Mouse (Mus musculus) ES-Bruce4 (cell line): Measurements from ENCODE around the gene Kcnip4. TPM values are rescaled to one million over a fixed set of nuclear protein-coding genes. Genes with fewer than 3 reads are reported as not detected.

Experiments
- H3K27ac ChIP-seq: 2 replicates; pipeline ENCODE4 v1.5.1; 2012; ENCODE audit warnings: low read length, inconsistent platforms; ENCODE audit not compliant: insufficient read depth
- H3K27me3 ChIP-seq: 2 replicates; pipeline ENCODE4 v1.6.1; 2012; ENCODE audit warnings: mild to moderate bottlenecking, low read length, inconsistent platforms; ENCODE audit not compliant: control insufficient read depth, poor library complexity, insufficient read depth, severe bottlenecking
- H3K36me3 ChIP-seq: 2 replicates; pipeline ENCODE4 v1.6.1; 2012; ENCODE audit warnings: inconsistent platforms, mild to moderate bottlenecking, low read length, moderate library complexity; ENCODE audit not compliant: control insufficient read depth, poor library complexity, insufficient read depth, severe bottlenecking
- H3K4me1 ChIP-seq: one replicate; pipeline ENCODE4 v1.8.1; 2011; ENCODE audit warnings: low read length; ENCODE audit not compliant: control insufficient read depth, insufficient read depth
- H3K4me3 ChIP-seq: 2 replicates; pipeline ENCODE4 v1.5.1; 2011; ENCODE audit warnings: low read depth, mild to moderate bottlenecking, low read length
- H3K9ac ChIP-seq: 2 replicates; pipeline ENCODE4 v1.6.1; 2012; ENCODE audit warnings: low read depth, mild to moderate bottlenecking, inconsistent platforms; ENCODE audit not compliant: poor library complexity, severe bottlenecking
- H3K9me3 ChIP-seq: replicated peaks from 2 replicates; pipeline ENCODE4 v1.6.1; 2012; ENCODE audit warnings: mild to moderate bottlenecking, low read length, inconsistent platforms; ENCODE audit not compliant: control insufficient read depth, poor library complexity, insufficient read depth, severe bottlenecking
- CTCF ChIP-seq: IDR thresholded peaks from one replicate; pipeline ENCODE4 v1.8.1; 2011; ENCODE audit warnings: low read depth, low read length
- EP300 ChIP-seq: IDR thresholded peaks from 2 replicates; pipeline ENCODE4 v1.6.1; 2011; ENCODE audit warnings: low read depth, low read length; ENCODE audit not compliant: insufficient read depth
- POLR2A ChIP-seq: IDR thresholded peaks from one replicate; pipeline ENCODE4 v1.8.1; 2011; ENCODE audit warnings: low read length; ENCODE audit not compliant: insufficient read depth
- polyA plus RNA-seq: library from polyadenylated mRNA; stranded (reverse); fragments of >200 nt; gene quantifications from 2 replicates; pipeline ENCODE4 v1.2.4, GENCODE M21; 2011; ENCODE audit warnings: low read depth; ENCODE audit not compliant: missing spikeins, insufficient read depth, insufficient read length

Kcnip4 gene
- polyA plus RNA-seq, 1 experiment: not detected

DNA sequence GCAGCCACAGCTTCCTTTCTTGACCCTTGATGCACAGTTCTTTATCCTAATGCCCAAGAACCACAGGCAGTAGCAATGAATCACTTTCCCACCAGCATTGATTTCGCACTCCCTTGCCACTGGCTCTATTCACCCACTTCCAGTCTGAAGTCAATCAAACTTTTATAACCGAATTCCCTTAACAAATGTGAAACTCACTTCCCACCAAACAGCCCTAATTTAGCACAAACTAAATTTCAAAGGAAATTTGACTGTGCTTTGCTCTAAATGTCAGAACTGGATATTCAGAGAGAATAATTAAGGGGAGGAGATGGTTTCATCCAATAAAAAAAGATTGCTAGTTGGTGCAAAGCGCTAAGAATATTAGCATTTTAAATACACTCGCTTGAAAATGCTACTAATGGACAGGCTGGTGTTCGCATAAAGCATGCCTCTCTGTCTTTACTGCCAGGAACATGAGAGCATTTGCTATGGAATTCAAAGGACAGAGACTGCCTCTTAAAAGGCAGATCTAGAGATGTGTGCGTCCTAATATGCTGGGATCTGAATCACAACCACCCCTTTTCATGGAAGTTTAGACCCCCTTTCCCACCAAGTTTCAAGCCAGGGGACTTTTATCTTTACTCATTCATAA lies 63.9 kb downstream of the Kcnip4 start:
- Histone ChIP-seq H3K4me1 (no peaks in the 10 kb centered on the region), H3K27me3 (no peaks in the 10 kb centered on the region), H3K36me3 (no peaks in the 10 kb centered on the region), H3K27ac (no peak overlapping the region), H3K9ac (no peak overlapping the region), H3K9me3 (no peaks in the 10 kb centered on the region), H3K4me3 (no peak overlapping the region)
- no peak for TF ChIP-seq POLR2A

DNA sequence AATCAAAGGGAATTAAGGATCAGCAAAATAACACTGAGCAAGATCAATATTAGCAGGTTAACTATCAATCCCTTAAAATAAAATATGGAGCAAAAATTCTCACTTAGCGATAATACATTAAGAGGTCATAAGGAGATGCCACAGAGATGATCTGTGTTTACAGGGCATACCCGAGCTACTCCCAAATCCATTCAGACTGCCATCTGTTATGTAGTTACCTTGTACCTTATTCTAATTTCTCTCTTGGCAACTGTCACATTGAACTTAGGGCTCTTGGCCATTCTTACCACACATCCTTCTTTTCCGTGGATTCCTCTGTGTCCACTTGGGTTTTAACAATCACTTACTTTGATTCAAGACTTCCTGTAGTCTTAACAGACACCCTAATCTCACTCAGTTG lies 71.6 kb downstream of the Kcnip4 start:
- H3K4me3 ChIP-seq: no peak overlapping the region
- no peak overlapping the region for H3K9ac ChIP-seq
- no peak overlapping the region for H3K27ac ChIP-seq
- no peaks in the 10 kb centered on the region for H3K27me3 ChIP-seq
- no peaks in the 10 kb centered on the region for H3K36me3 ChIP-seq
- no peak for TF ChIP-seq EP300
- TF ChIP-seq POLR2A: no peak
- no peaks in the 10 kb centered on the region for H3K9me3 ChIP-seq
- H3K4me1 ChIP-seq: no peaks in the 10 kb centered on the region

DNA sequence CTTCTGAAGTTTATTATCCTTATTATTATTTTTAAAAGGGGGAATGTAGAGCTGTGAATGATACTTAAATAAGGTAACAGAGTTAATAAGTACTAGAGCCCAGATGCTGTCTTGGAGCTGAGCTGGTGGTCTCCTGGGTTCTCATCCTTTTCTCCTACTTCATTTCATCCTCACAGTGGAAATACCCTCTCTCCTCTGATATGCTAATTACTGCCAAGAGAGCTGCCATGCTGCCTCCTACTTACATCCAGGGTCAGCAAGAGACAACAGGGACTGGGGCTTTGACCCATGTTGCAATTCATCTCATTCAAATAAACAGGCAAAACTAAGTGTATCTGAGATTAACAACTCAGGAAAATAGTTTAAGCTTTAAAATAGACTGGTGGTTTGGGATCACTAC lies 73.4 kb downstream of the Kcnip4 start:
- no peak overlapping the region for H3K27ac ChIP-seq
- H3K4me3 ChIP-seq: no peak overlapping the region
- H3K9ac ChIP-seq: no peak overlapping the region
- TF ChIP-seq CTCF: no peak
- TF ChIP-seq EP300: no peak
- no peak for TF ChIP-seq POLR2A
- H3K4me1 ChIP-seq: no peaks in the 10 kb centered on the region
- no peaks in the 10 kb centered on the region for H3K36me3 ChIP-seq
- H3K9me3 ChIP-seq: no peaks in the 10 kb centered on the region
- no peaks in the 10 kb centered on the region for H3K27me3 ChIP-seq

DNA sequence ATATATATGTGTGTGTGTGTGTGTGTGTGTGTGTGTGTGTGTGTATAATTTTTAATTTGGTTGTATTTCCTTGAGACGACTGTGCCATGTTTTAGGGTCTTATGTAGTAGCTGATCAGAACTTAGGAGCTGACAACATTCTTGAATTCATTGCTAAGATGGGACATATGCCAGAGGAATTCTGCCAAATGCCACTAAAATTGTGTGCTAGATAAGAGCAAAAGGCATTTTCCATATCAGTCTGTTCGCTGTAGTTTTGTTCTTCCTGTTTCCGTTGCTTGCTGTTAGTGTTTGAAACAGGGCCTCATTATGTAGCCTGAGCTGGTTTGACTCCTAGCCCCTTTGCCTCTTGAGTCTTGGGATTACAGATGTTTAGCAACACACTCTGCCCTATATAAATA lies 73.8 kb downstream of the Kcnip4 start:
- Histone ChIP-seq H3K27me3 (no peaks in the 10 kb centered on the region), H3K9me3 (no peaks in the 10 kb centered on the region), H3K27ac (no peak overlapping the region), H3K4me1 (no peaks in the 10 kb centered on the region), H3K36me3 (no peaks in the 10 kb centered on the region), H3K9ac (no peak overlapping the region), H3K4me3 (no peak overlapping the region)
- TF ChIP-seq POLR2A (no peak), EP300 (no peak), CTCF (no peak)

DNA sequence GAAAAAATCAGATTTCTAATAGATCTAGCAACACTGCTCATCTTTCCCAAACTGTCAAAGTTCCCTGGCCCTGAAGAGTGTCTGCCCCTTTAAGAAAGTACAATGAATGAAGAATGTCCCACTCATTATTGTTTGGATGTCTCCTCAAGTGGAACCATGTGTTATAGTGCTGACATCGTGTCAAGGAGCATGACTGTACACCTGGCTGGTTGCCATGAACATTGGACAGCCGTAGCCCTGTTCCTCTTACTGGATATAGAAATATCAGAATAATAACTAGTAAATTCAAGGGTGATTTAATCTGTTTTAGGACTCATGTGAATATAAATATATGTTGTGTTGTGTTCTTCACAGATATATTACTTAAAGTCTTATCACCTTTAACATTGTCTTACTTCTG lies 87.5 kb downstream of the Kcnip4 start:
- Histone ChIP-seq H3K36me3 (no peaks in the 10 kb centered on the region), H3K27me3 (no peaks in the 10 kb centered on the region), H3K4me3 (no peak overlapping the region), H3K9me3 (no peaks in the 10 kb centered on the region), H3K4me1 (no peaks in the 10 kb centered on the region), H3K27ac (no peak overlapping the region), H3K9ac (no peak overlapping the region)
- TF ChIP-seq CTCF: no peak
- no peak for TF ChIP-seq EP300
- TF ChIP-seq POLR2A: no peak

DNA sequence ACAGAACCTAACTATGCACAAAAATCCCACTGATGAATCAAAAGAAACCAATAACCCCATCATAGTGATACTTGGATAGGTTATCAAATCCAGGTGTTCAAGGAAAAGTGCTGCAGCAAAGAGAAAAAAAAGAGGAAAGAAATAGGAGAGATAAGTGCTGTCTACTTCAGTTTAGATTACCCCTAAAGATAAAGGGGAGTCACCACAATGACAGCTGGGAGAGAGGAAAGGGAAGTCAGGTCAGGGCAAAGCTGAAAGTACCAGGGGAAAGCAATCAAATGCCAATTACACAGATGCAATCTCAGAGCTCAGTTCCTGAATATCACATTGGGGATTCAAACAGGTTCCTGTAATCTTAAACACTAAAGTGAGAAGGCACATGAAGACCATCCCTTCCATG lies 97.0 kb downstream of the Kcnip4 start:
- no peaks in the 10 kb centered on the region for H3K4me1 ChIP-seq
- no peak overlapping the region for H3K4me3 ChIP-seq
- H3K27ac ChIP-seq: no peak overlapping the region
- no peaks in the 10 kb centered on the region for H3K9me3 ChIP-seq
- no peaks in the 10 kb centered on the region for H3K36me3 ChIP-seq
- TF ChIP-seq CTCF (no peak), POLR2A (no peak), EP300 (no peak)
- no peak overlapping the region for H3K9ac ChIP-seq
- no peaks in the 10 kb centered on the region for H3K27me3 ChIP-seq
